Comparison of ENCODE assay signal across 8 mouse cellular contexts in the genomic region with DNA sequence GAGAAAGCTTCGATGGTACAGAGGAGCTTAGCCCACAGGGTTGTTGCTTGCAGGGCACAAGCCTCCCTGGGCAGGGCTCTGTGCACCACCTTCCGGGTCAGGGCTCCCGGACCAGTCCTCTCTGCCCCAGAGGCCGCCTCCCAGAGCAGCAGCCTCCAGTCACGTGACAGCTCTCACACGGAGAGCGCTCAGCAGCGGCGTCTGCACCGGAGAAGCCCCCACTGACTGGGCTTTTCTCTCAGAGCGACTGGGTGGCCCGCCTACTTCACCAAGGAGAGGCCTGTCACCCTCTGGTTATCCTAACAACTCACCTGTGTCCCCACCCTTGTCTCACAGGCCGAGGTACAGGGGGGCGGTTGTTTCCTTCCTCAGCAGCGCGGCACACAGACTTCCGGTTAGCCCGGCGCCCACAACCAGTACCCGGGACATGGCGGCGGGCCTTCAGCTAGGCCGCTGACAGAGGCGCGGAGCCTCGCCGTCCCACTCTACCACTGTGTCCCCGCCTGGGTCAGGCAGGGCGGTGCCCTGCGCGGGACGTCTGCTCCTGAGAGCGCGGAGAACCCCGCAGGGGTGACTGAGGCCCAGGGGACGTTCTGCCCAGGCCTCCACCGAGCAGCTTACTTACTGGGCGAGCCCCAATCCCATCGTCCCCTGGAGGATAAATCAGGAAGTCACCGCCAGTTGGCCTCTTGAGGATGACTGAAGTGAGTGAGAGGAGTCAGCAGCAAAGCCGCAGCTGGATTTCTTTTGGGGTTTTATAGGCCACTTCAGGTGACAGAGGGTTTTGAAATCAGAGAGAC. TPM values are rescaled to one million over a fixed set of nuclear protein-coding genes. Genes with fewer than 3 reads are reported as not detected.
DNase-seq lines count a peak whose midpoint lies in the region; ATAC-seq lines count a peak whose summit lies in the region.
"Not testable (repeated sequence)": the region's sequence is repeated elsewhere in the genome, so short reads cannot be mapped to it uniquely, and the experiment has no call there.

A gene (minus strand): TSS at position 665 of the 800 bp plus-strand sequence.

- peak; percentile 4 for DNase-seq in T-cell, adult 2 months (ENCODE audit: low spot score)
- peak; percentile 19 to 20 for DNase-seq in cerebellum, postnatal 4 days (ENCODE audit: low spot score in 2 of 2)
- peak; percentile 13 for DNase-seq in gastrocnemius, postnatal 10 days
- not testable (repeated sequence) for DNase-seq in hindbrain, embryonic 14.5 days (ENCODE audit: low spot score)
- DNase-seq in layer of hippocampus, postnatal 14 days (ENCODE audit: low spot score in 2 of 2), result peak; percentile 1 to 9
- peak; percentile 11 for DNase-seq in ovary, adult 18-20 months (ENCODE audit: low spot score)
- peak; percentile 34 for DNase-seq in thymus, postnatal 14 days

- peak; percentile 93 for ATAC-seq in hindbrain, embryonic 14.5 days (ENCODE audit: low FRiP score)
- peak; percentile 84 for ATAC-seq in lung, embryonic 16.5 days (ENCODE audit: low read depth)

- 29% methylated on average over 13 of the region's 41 CpGs for WGBS in hindbrain, embryonic 14.5 days
- 29% methylated on average over 12 of the region's 41 CpGs for WGBS in lung, embryonic 16.5 days

- peak within 1 kb of the TSS; percentile 20 for H3K4me3 ChIP-seq in hindbrain, embryonic 14.5 days (replicated peaks; ENCODE audit: low read length)
- H3K4me3 ChIP-seq in lung, embryonic 16.5 days (ENCODE audit: low read length), result 0 out of 2 replicates have a peak within 1 kb of the TSS, but pooled peaks have one; percentile 13

- H3K4me1 ChIP-seq in hindbrain, embryonic 14.5 days (replicated peaks; ENCODE audit: control insufficient read depth, insufficient read depth, low read length); lung, embryonic 16.5 days (replicated peaks; ENCODE audit: control insufficient read depth, insufficient read depth, low read length): not testable (repeated sequence)

- H3K9me3 ChIP-seq in hindbrain, embryonic 14.5 days (ENCODE audit: control insufficient read depth, low read length); lung, embryonic 16.5 days (ENCODE audit: control insufficient read depth, low read length): not testable (repeated sequence)

- H3K4me2 ChIP-seq in hindbrain, embryonic 14.5 days (replicated peaks), result peak within 1 kb of the TSS; percentile 39
- H3K4me2 ChIP-seq in lung, embryonic 16.5 days (ENCODE audit: low read depth, low read length), result peak within 1 kb of the TSS; percentile 34; the same call in 1 of the 2 replicates

- H3K9ac ChIP-seq in hindbrain, embryonic 14.5 days; lung, embryonic 16.5 days (ENCODE audit: low read length): not testable (repeated sequence)

- H3K27me3 ChIP-seq in hindbrain, embryonic 14.5 days (ENCODE audit: control insufficient read depth, insufficient read depth, low read length); lung, embryonic 16.5 days (ENCODE audit: control insufficient read depth, insufficient read depth, low read depth, low read length): not testable (repeated sequence)

- H3K36me3 ChIP-seq in hindbrain, embryonic 14.5 days (replicated peaks; ENCODE audit: control insufficient read depth, insufficient read depth); lung, embryonic 16.5 days (ENCODE audit: control insufficient read depth, insufficient read depth, low read length): not testable (repeated sequence)

- not testable (repeated sequence) for H3K27ac ChIP-seq in hindbrain, embryonic 14.5 days; lung, embryonic 16.5 days (ENCODE audit: low read length)

RNA-seq across cellular contexts. Expression of the gene that starts here (rescaled TPM):
- 1 to 10 TPM; 5.3 TPM for total RNA-seq in gastrocnemius, postnatal 10 days (2021)
- 15.8 and 16.5 TPM in 2 replicates for polyA plus RNA-seq in hindbrain, embryonic 14.5 days (2014; fragmentation: Nextera tagmentation; extraction: Ambion mirVana)
- total RNA-seq in layer of hippocampus, postnatal 14 days (2021), result 1 to 10 TPM; 5.0 to 5.7 TPM
- polyA plus RNA-seq in lung, embryonic 16.5 days (2015; fragmentation: Nextera tagmentation; extraction: Ambion mirVana), result 20.1 and 21.2 TPM in 2 replicates
